Mouse (Mus musculus) kidney, embryonic 15.5 days (tissue): ENCODE results near the gene Cwc22. TPM values are rescaled to one million over a fixed set of nuclear protein-coding genes. Genes with fewer than 3 reads are reported as not detected.

Experiments used
- ATAC-seq: fragments of 200-750 bp; cut with Nextera tagmentation; replicated peaks from 2 replicates; pipeline ENCODE4 v1.8.0; 2017; ENCODE audit warnings: moderate TSS enrichment; ENCODE audit not compliant: low FRiP score
- H3K27ac ChIP-seq: fragments of 300-500 bp; sonication (generic); 2 replicates; pipeline ENCODE4 v1.5.1; 2015; ENCODE audit warnings: mild to moderate bottlenecking, inconsistent platforms
- H3K27me3 ChIP-seq: fragments of 300-500 bp; sonication (generic); 2 replicates; pipeline ENCODE4 v1.6.1; 2015; ENCODE audit warnings: inconsistent platforms
- H3K36me3 ChIP-seq: fragments of 300-500 bp; sonication (generic); 2 replicates; pipeline ENCODE4 v1.6.1; 2015; ENCODE audit warnings: inconsistent platforms
- H3K4me1 ChIP-seq: fragments of 300-500 bp; sonication (generic); 2 replicates; pipeline ENCODE4 v1.6.1; 2015; ENCODE audit warnings: inconsistent platforms
- H3K4me2 ChIP-seq: fragments of 300-500 bp; sonication (generic); 2 replicates; pipeline ENCODE4 v1.6.1; 2015; ENCODE audit warnings: moderate library complexity, mild to moderate bottlenecking, inconsistent platforms
- H3K4me3 ChIP-seq: fragments of 300-500 bp; sonication (generic); replicated peaks from 2 replicates; pipeline ENCODE4 v1.5.1; 2015; ENCODE audit warnings: mild to moderate bottlenecking, inconsistent platforms
- H3K9ac ChIP-seq: fragments of 300-500 bp; sonication (generic); 2 replicates; pipeline ENCODE4 v1.6.1; 2015; ENCODE audit warnings: mild to moderate bottlenecking, inconsistent platforms
- H3K9me3 ChIP-seq: fragments of 300-500 bp; sonication (generic); replicated peaks from 2 replicates; pipeline ENCODE4 v1.6.1; 2016; ENCODE audit warnings: inconsistent platforms
- WGBS: fragments of 180-500 bp; shearing (Covaris S2); methylation state at CpG from one replicate; pipeline ENCODE4 v1.1.7; 2015; ENCODE audit warnings: mixed read lengths; 5-methylcytosine and 5-hydroxymethylcytosine counted together
- polyA plus RNA-seq: library from polyadenylated mRNA; unstranded; fragments of >200 nt; fragmentation: Nextera tagmentation; extraction: Ambion mirVana; gene quantifications from 2 replicates; pipeline ENCODE4 v1.2.1, GENCODE M21; 2015

Gene Cwc22
- polyA plus RNA-seq, 1 experiment from 2014 or later: 34.8 TPM

GRCm38 (mm10) chr2:77879736-77880135 is 66.4 kb downstream of the Cwc22 start:
- no peaks in the 10 kb centered on the region for H3K27me3 ChIP-seq
- H3K9ac ChIP-seq: no peak overlapping the region
- no peaks in the 10 kb centered on the region for H3K9me3 ChIP-seq
- WGBS: 78% methylated on average over 5 of the region's 5 CpGs
- ATAC-seq: no peak
- H3K27ac ChIP-seq: no peak overlapping the region
- no peak overlapping the region for H3K4me3 ChIP-seq
- H3K4me1 ChIP-seq: no peaks in the 10 kb centered on the region
- no peak overlapping the region for H3K4me2 ChIP-seq
- H3K36me3 ChIP-seq: no peaks in the 10 kb centered on the region

- Histone ChIP-seq H3K9ac (no peak overlapping the region), H3K36me3 (no peaks in the 10 kb centered on the region), H3K9me3 (no peaks in the 10 kb centered on the region), H3K27ac (no peak overlapping the region), H3K4me1 (no peaks in the 10 kb centered on the region), H3K27me3 (no peaks in the 10 kb centered on the region), H3K4me3 (no peak overlapping the region), H3K4me2 (no peak overlapping the region)
- no peak for ATAC-seq
- WGBS: 92% methylated on average over 10 of the region's 10 CpGs
These were observed 68.9 kb downstream of the Cwc22 start for GRCm38 (mm10) chr2:77877156-77877855.

GRCm38 (mm10) chr2:77876331-77876730 is 69.8 kb downstream of the Cwc22 start:
- Histone ChIP-seq H3K36me3 (no peaks in the 10 kb centered on the region), H3K9ac (no peak overlapping the region), H3K27me3 (no peaks in the 10 kb centered on the region), H3K4me2 (no peak overlapping the region), H3K4me1 (no peaks in the 10 kb centered on the region), H3K27ac (no peak overlapping the region), H3K9me3 (no peaks in the 10 kb centered on the region), H3K4me3 (no peak overlapping the region)
- ATAC-seq: no peak
- WGBS: 88% methylated on average over 6 of the region's 6 CpGs

GRCm38 (mm10) chr2:77875516-77875915 is 70.7 kb downstream of the Cwc22 start:
- Histone ChIP-seq H3K4me2 (no peak overlapping the region), H3K4me1 (no peaks in the 10 kb centered on the region), H3K9ac (no peak overlapping the region), H3K27ac (no peak overlapping the region), H3K36me3 (no peaks in the 10 kb centered on the region), H3K4me3 (no peak overlapping the region), H3K9me3 (no peaks in the 10 kb centered on the region), H3K27me3 (no peaks in the 10 kb centered on the region)
- ATAC-seq: no peak
- WGBS: 95% methylated on average over 4 of the region's 4 CpGs

- Histone ChIP-seq H3K4me1 (no peaks in the 10 kb centered on the region), H3K27ac (no peak overlapping the region), H3K4me3 (no peak overlapping the region), H3K9ac (no peak overlapping the region), H3K36me3 (no peaks in the 10 kb centered on the region), H3K27me3 (no peaks in the 10 kb centered on the region), H3K9me3 (no peaks in the 10 kb centered on the region), H3K4me2 (no peak overlapping the region)
- 89% methylated on average over 3 of the region's 3 CpGs for WGBS
- ATAC-seq: no peak
These were observed 71.5 kb downstream of the Cwc22 start for GRCm38 (mm10) chr2:77874678-77875077.

- Histone ChIP-seq H3K4me3 (no peak overlapping the region), H3K9me3 (no peaks in the 10 kb centered on the region), H3K4me2 (no peak overlapping the region), H3K9ac (no peak overlapping the region), H3K27ac (no peak overlapping the region), H3K4me1 (no peaks in the 10 kb centered on the region), H3K36me3 (no peaks in the 10 kb centered on the region), H3K27me3 (no peaks in the 10 kb centered on the region)
- ATAC-seq: no peak
These were observed 72.4 kb downstream of the Cwc22 start for GRCm38 (mm10) chr2:77873806-77874205.

GRCm38 (mm10) chr2:77872676-77873075 is 73.5 kb downstream of the Cwc22 start:
- H3K9me3 ChIP-seq: no peaks in the 10 kb centered on the region
- H3K4me2 ChIP-seq: no peak overlapping the region
- H3K27ac ChIP-seq: no peak overlapping the region
- no peaks in the 10 kb centered on the region for H3K4me1 ChIP-seq
- ATAC-seq: no peak
- H3K4me3 ChIP-seq: no peak overlapping the region
- no peaks in the 10 kb centered on the region for H3K36me3 ChIP-seq
- H3K9ac ChIP-seq: no peak overlapping the region
- 79% methylated on average over 2 of the region's 2 CpGs for WGBS
- no peaks in the 10 kb centered on the region for H3K27me3 ChIP-seq

- Histone ChIP-seq H3K4me1 (no peaks in the 10 kb centered on the region), H3K4me3 (no peak overlapping the region), H3K27ac (no peak overlapping the region), H3K4me2 (no peak overlapping the region), H3K9me3 (no peaks in the 10 kb centered on the region), H3K36me3 (no peaks in the 10 kb centered on the region), H3K27me3 (no peaks in the 10 kb centered on the region), H3K9ac (no peak overlapping the region)
- no peak for ATAC-seq
These were observed 75.0 kb downstream of the Cwc22 start for GRCm38 (mm10) chr2:77871146-77871545.

- ATAC-seq: no peak
- 84% methylated on average over 4 of the region's 4 CpGs for whole genome bisulfite sequencing
- Histone ChIP-seq H3K36me3 (no peaks in the 10 kb centered on the region), H3K9me3 (no peaks in the 10 kb centered on the region), H3K27ac (no peak overlapping the region), H3K4me2 (no peak overlapping the region), H3K9ac (no peak overlapping the region), H3K4me1 (no peaks in the 10 kb centered on the region), H3K27me3 (no peaks in the 10 kb centered on the region), H3K4me3 (no peak overlapping the region)
These were observed 76.4 kb downstream of the Cwc22 start for GRCm38 (mm10) chr2:77869729-77870280.

GRCm38 (mm10) chr2:77863934-77864333 is 82.2 kb downstream of the Cwc22 start:
- Histone ChIP-seq H3K4me1 (peaks cover 12% of the 10 kb centered on the region), H3K4me3 (peak overlapping the region; percentile 27), H3K36me3 (no peaks in the 10 kb centered on the region), H3K9ac (no peak overlapping the region), H3K27ac (no peak overlapping the region), H3K27me3 (no peaks in the 10 kb centered on the region), H3K4me2 (peak overlapping the region; percentile 51), H3K9me3 (no peaks in the 10 kb centered on the region)
- peak; percentile 82 for ATAC-seq
- 21% methylated on average over 6 of the region's 6 CpGs for WGBS

GRCm38 (mm10) chr2:77863522-77863921 is 82.7 kb downstream of the Cwc22 start:
- Histone ChIP-seq H3K4me1 (peaks cover 12% of the 10 kb centered on the region), H3K9me3 (no peaks in the 10 kb centered on the region), H3K4me2 (peak overlapping the region; percentile 51), H3K36me3 (no peaks in the 10 kb centered on the region), H3K27me3 (no peaks in the 10 kb centered on the region), H3K9ac (no peak overlapping the region), H3K27ac (no peak overlapping the region), H3K4me3 (peak overlapping the region; percentile 27)
- WGBS: 53% methylated on average over 15 of the region's 15 CpGs
- peak; percentile 54; the same call in 1 of the 2 replicates for ATAC-seq

- H3K4me2 ChIP-seq: no peak overlapping the region
- H3K9me3 ChIP-seq: no peaks in the 10 kb centered on the region
- no peaks in the 10 kb centered on the region for H3K36me3 ChIP-seq
- no peak overlapping the region for H3K4me3 ChIP-seq
- ATAC-seq: no peak
- H3K27ac ChIP-seq: no peak overlapping the region
- no peak overlapping the region for H3K9ac ChIP-seq
- no peaks in the 10 kb centered on the region for H3K4me1 ChIP-seq
- WGBS: 42% methylated on average over 6 of the region's 6 CpGs
- H3K27me3 ChIP-seq: no peaks in the 10 kb centered on the region
These were observed 104.7 kb downstream of the Cwc22 start for GRCm38 (mm10) chr2:77841464-77841863.

GRCm38 (mm10) chr2:77839587-77839986 is 106.6 kb downstream of the Cwc22 start:
- Histone ChIP-seq H3K27me3 (no peaks in the 10 kb centered on the region), H3K9ac (no peak overlapping the region), H3K9me3 (no peaks in the 10 kb centered on the region), H3K4me3 (no peak overlapping the region), H3K4me2 (0 out of 2 replicates have a peak overlapping the region, but pooled peaks have one; percentile 12), H3K27ac (no peak overlapping the region), H3K36me3 (no peaks in the 10 kb centered on the region), H3K4me1 (no peaks in the 10 kb centered on the region)
- WGBS: 55% methylated on average over 17 of the region's 17 CpGs
- 0 out of 2 replicates have a peak, but pooled peaks have one; percentile 64 for ATAC-seq
